Mouse (Mus musculus): ENCODE measurements around the gene Pigu. TPM values are rescaled to one million over a fixed set of nuclear protein-coding genes. Genes with fewer than 3 reads are reported as not detected.

Gene Pigu
- total and polyA plus RNA-seq, 3 experiments = 19.6 to 41.5 (median 41.2) TPM

GRCm38 (mm10) chr2:155287456-155288250 is 69.6 kb downstream of the Pigu start:
- peak; percentile 24 for DNase-seq

GRCm38 (mm10) chr2:155285744-155286143 is 71.5 kb downstream of the Pigu start:
- DNase-seq = no peak

- no peak for DNase-seq
These were observed 72.6 kb downstream of the Pigu start for GRCm38 (mm10) chr2:155284647-155285046.

- peak; percentile 24 for DNase-seq
These were observed 73.4 kb downstream of the Pigu start for GRCm38 (mm10) chr2:155283793-155284192.

GRCm38 (mm10) chr2:155280116-155280515 is 77.1 kb downstream of the Pigu start:
- no peak for DNase-seq

- DNase-seq = peak; percentile 51
These were observed 78.1 kb downstream of the Pigu start for GRCm38 (mm10) chr2:155279163-155279562.

- DNase-seq = peak; percentile 95
These were observed 78.9 kb downstream of the Pigu start for GRCm38 (mm10) chr2:155278361-155278760.

GRCm38 (mm10) chr2:155277721-155278120 is 79.5 kb downstream of the Pigu start:
- peak; percentile 65 for DNase-seq

- peak; percentile 91 for DNase-seq
These were observed 80.5 kb downstream of the Pigu start for GRCm38 (mm10) chr2:155276621-155277175.

- DNase-seq = peak; percentile 97
These were observed 81.0 kb downstream of the Pigu start, which contains the start of gene Map1lc3a for GRCm38 (mm10) chr2:155276195-155276594. Gene Map1lc3a (plus strand): TSS chr2:155276297.

- no peak for DNase-seq
These were observed 83.6 kb downstream of the Pigu start for GRCm38 (mm10) chr2:155273603-155274002.

GRCm38 (mm10) chr2:155272396-155273170 is 84.6 kb downstream of the Pigu start:
- DNase-seq = no peak

GRCm38 (mm10) chr2:155271957-155272356 is 85.3 kb downstream of the Pigu start:
- no peak for DNase-seq

GRCm38 (mm10) chr2:155266896-155267295 is 90.3 kb downstream of the Pigu start:
- no peak for DNase-seq

- DNase-seq = no peak
These were observed 91.7 kb downstream of the Pigu start for GRCm38 (mm10) chr2:155265526-155265925.

- no peak for DNase-seq
These were observed 107.6 kb downstream of the Pigu start for GRCm38 (mm10) chr2:155249588-155249987.

- DNase-seq = no peak
These were observed 108.5 kb downstream of the Pigu start for GRCm38 (mm10) chr2:155248718-155249117.

GRCm38 (mm10) chr2:155248206-155248605 is 109.0 kb downstream of the Pigu start:
- DNase-seq = no peak

- DNase-seq = no peak
These were observed 111.0 kb downstream of the Pigu start for GRCm38 (mm10) chr2:155246231-155246630.

GRCm38 (mm10) chr2:155242296-155242855 is 114.9 kb downstream of the Pigu start:
- peak; percentile 74 for DNase-seq

GRCm38 (mm10) chr2:155240915-155241314 is 116.3 kb downstream of the Pigu start:
- DNase-seq = peak; percentile 90

GRCm38 (mm10) chr2:155237276-155237675 is 120.0 kb downstream of the Pigu start:
- peak; percentile 27 for DNase-seq
